Mouse (Mus musculus): ENCODE results near the gene Plcg2.

GRCm38 (mm10) chr8:117637462-117637861 lies 139.4 kb downstream of the Plcg2 start:
- no peak for TF ChIP-seq POLR2A (IDR thresholded peaks at IDR 0.05; ENCODE audit: insufficient read depth, low read depth, low read length)
- TF ChIP-seq CTCF (IDR thresholded peaks at IDR 0.05; ENCODE audit: insufficient read depth, low read depth, low read length), result no peak

All from olfactory bulb, adult 2 months (tissue).